Mouse (Mus musculus): ENCODE results near the gene Rbfox2.
"Not testable (repeated sequence)": the region's sequence is repeated elsewhere in the genome, so short reads cannot be mapped to it uniquely, and the experiment has no call there.

The Rbfox2 gene

DNA sequence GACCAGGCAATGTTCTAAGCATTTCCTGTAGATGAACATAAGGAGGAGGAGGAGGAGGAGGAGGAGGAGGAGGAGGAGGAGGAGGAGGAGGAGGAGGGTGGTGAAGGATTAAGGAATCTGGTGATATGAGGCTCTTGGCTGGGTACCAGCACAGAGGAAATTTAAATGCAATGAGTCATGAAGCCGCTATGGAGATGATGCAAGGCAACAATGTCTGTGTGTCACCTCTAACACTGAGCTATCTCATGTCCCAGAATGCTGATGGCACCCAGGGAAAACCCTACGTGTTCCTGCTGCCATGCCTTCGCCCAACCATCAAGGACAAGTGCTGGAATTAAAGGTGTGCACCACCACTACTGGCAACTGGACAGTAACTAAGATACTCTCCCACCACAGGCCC is 237.8 kb downstream of the Rbfox2 start:
- DNase-seq (ENCODE audit: low read depth, low spot score): no peak

DNA sequence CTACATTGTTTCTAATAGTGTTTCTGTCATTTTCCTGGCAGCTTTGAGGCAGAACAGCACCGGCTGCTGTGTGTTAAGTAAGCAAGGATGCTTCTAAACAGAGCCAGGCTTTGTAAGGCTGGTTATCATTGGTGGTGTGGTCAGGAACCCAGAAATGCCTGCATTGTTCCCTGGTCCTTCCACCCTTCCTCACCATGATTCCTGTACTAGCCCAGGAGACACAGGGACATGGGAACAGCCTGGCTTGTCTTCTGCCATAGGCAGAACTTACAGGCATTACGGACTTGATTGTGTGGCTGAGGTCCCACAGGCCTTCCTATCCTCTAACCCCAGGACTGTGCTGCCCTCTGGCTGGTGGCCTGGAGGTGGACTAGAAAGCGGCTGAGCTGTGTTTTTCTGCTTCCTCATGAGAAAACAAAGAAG is 238.4 kb downstream of the Rbfox2 start:
- DNase-seq (ENCODE audit: low read depth, low spot score): no peak

DNA sequence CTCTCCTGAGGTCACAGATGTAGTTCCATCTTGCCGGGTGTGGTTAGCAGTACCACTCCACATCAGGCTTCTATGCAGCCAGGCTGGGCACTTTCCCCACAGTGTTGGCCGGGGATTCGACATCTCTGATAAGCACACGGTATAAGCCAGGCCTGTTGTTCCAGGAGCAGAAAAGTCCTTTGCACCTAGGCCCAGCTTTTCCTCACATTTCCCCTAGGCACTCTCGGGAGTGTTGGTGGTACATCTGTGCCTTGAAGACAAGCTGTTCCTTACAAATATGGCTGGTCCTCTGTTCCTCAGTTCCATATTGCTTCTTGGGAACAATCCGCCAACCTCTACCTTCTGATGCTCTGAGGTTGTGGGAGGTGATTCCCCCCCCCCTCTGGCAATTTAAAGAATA is 240.6 kb downstream of the Rbfox2 start:
- no peak for DNase-seq (ENCODE audit: low read depth, low spot score)

DNA sequence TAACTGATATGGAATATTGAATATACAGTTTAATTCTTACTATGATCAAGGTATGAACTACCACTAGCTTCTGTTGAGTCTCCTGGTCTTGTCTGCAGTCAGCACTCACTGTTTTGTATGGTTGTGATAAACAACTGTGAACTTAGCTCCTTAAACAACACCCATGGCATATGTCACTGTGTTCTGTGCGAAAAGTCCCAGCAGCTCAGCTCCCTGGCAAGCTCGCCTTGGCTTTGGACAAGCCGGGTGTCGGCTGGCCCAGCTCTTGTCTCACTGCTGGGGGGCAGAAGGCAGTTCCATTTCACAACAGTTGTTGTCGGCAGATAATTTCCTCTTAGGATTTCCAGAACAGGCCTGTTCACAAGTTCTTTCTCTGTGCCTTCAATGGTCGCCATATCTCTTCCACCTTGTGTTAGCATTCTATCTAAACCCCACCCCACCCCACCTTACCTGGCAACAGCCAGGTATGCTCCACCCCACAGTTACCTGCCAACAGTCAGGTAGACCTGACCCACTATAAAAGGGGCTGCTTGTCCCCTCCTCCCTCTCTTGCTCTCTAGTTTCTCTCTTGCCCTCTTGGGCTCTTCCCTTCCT is 241.4 kb downstream of the Rbfox2 start:
- DNase-seq (ENCODE audit: low read depth, low spot score): no peak

DNA sequence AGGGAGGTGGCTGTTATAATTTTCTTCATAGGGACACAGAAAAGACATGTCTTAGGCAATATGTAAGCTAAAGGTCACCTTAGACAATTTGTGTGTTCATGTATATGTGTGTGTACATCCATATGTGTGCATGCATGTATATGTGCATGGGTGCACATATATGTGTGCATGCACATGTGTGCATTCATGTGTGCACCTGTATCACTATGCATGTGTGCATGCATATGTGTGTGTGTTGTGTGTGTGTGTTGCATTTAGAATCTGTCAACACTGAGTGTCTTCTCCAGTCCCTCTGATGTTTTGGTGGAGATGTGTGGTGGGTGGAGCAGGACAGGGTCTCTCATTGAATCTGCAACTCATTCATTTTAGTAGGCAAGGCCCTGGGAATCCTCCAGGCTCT is 244.1 kb downstream of the Rbfox2 start:
- no peak for DNase-seq (ENCODE audit: low read depth, low spot score)

DNA sequence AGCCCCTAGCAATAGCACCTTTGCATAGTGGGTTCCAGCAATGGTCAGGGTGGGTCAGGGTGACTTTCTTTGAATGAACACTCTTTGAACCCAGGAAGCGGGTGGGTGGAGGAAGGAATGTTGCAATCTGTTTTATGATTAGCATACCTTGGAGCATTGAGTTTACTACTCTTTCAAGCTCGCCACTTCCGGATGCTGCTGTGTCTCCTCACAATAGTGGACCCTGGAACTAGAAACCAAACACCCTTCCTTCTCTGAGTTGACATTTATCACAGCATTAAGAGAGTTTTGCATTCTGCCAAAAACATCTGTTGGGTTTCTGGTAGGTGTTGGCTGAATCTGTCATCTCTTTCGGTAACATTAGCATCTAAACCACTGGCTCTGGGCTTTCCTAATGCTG is 247.4 kb downstream of the Rbfox2 start:
- not testable (repeated sequence) for DNase-seq (ENCODE audit: low read depth, low spot score)

DNA sequence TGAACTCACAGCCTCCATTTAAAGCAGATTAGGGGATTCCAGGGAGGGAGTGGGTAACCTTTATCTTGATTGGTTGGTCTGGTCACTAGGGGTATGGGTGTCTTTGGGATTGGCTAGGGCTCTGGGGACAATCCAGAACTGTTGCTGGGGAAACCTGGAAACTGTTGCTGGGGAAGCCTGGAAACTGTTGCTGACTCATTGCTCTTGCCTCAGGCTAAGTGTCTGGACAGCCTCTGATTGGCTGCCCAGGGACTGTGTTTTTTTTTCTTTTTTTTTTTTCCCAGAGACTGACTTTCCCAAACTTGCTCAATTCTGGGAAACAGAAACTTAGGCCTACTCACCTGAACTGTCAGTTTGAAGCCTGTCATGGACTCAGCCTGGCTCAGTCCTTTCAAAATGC is 248.2 kb downstream of the Rbfox2 start:
- no peak for DNase-seq (ENCODE audit: low read depth, low spot score)

DNA sequence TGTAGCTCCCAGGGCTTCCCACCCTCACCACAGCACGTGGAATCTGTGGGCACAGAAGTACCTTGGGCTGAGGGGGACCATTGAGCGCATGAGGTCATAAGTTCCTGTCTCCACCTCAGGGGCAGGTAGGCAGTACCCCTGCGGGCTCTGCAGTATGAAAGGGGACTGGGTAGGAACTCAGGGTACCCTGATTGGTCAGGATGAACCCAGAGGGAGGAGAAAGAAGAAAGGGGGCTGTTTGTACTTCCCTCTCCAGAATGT is 250.1 kb downstream of the Rbfox2 start:
- no peak for DNase-seq (ENCODE audit: low read depth, low spot score)

DNA sequence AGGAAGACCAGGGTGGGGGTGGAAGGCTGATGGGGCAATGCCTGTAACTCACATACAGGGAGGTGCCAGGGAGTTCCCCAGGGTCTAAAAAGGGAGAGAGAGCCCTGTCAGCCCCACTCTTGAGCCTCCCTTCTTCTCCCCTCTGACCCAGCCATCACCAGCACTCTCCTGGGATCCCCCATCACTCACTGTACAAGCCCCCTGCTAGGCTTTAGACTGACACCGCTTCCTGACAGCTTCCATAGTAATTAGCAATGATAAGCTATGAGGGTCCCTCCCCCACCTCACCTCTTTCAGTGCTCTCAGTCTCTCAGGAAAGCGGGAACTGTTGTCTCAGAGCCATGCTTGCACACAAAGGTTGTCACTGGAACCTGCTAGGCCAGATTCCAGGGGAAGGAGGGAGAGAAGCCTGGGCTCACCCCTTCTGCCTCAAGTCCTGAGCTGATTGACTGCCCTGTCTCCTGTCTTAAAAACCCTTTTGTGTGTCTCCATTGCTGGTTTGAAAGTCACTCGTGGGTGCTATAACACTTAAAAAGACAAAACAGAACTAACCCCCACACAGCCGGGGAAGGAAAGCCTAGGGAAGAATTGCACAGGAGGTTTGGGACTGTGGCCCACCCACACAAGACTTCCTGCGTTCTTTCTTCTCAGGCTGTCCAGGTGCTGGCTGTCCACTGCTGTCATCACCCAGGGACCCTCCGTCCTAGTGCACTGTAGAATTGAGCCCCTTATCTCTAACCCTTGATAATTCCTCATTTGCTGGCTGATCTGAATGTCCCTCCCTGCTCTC is 250.6 kb downstream of the Rbfox2 start:
- DNase-seq (ENCODE audit: low read depth, low spot score): no peak

DNA sequence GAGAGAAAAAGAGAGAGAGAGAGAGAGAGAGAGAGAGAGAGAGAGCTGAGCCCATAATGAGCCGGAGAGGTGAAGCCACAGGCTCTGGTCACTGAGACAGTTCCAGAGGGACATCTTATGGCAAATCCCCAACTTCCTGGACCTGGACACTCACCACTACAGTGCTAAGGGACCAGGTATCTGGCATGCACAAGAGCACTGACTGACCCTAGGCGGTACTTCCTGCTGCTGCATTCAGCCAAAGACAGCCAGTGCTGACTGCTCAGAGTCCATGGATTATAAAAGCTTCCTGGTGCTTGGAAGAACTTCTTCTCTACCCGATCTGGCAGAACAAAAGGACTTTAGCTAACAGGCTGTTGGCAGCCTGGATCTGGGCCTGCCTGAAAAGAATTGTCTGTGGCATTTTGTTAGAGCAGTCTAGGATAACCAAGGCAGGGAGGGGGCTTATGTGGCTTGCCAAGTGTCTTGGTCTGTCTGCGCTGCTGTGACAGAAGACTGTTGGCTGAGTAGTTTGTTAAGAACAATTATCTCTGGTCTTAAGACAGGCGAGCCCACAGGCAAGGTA is 252.1 kb downstream of the Rbfox2 start:
- no peak for DNase-seq (ENCODE audit: low read depth, low spot score)

DNA sequence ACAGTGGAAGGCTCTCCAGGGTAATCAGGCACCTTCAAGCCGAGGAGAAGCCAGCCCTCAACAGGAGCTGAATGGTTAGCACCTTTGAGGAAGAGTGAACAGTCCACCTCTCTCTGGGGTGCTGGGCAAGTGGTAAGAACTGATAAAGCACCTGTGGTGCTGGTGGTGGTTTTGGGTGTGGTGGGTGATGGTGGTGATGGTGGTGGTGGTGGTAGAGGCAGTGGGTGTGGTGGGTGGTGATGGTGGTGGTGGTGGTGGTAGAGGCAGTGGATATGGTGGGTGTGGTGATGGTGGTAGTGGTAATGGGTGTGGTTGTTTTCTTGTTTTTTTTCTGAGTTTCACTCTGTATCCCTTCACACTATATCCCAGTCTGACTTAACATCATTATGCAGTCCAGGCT is 253.8 kb downstream of the Rbfox2 start:
- no peak for DNase-seq (ENCODE audit: low read depth, low spot score)

DNA sequence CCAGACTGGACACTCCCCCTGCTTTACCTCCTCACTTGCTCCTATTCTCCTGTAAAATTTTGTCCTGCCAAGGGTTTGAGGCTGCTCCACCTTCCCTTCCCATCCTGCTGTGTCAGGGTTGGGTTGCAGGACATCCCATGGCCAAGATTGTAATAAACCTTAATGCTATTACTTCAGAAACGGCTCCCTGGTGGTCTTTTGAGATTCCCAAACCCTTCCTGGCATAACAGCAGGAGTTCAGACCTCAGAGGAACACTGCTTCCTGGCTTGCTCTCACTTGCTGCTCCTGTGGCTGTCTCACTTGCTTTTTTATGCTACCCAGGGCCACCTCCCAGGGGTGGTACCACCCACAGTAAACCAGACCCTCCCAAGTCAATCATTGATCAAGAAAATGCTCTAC is 254.6 kb downstream of the Rbfox2 start:
- DNase-seq (ENCODE audit: low read depth, low spot score): no peak

DNA sequence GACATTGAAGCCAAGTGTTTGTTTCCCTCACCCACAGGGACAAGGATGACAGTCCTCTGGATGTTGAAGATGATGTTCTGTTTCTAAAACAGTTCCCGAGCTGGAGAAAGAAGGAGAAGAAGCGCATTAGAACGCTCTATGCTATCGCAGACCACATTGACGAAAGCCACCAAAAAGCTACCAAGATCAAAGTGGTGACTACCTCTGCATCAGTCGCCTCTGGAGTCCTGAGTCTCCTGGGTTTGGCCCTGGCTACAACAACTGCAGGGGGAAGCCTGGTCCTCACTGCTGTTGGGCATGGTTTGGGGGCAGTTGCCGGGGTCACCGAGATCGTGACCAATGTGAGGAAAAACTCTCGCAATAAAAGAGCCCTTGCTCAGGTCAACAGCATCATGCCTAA is 256.2 kb downstream of the Rbfox2 start, which contains the start of gene Mb:
Gene Mb, minus strand, starts transcription at position 101 of the 400 bp plus-strand sequence.
- no peak for DNase-seq (ENCODE audit: low read depth, low spot score)

DNA sequence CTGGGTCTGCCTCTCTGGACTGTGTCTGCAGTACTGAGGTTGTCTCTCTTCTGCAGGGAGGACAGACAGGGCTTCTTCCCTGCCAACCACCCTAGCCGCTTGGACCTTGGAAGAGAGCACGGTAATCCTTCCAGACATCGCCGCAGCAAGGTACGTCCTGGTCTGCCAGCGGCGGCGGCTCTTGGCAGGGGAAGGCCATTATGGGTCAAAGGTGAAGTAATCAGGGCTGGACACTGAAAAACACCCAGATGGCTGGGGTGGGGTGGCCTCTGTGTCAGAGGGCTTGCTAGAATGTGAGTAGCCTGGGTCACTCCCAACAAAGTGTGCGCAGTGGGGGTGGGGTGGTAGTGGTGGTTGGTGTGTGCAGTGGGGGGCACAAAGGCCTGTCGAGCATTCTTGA is 261.2 kb downstream of the Rbfox2 start:
- DNase-seq (ENCODE audit: low read depth, low spot score): no peak

DNA sequence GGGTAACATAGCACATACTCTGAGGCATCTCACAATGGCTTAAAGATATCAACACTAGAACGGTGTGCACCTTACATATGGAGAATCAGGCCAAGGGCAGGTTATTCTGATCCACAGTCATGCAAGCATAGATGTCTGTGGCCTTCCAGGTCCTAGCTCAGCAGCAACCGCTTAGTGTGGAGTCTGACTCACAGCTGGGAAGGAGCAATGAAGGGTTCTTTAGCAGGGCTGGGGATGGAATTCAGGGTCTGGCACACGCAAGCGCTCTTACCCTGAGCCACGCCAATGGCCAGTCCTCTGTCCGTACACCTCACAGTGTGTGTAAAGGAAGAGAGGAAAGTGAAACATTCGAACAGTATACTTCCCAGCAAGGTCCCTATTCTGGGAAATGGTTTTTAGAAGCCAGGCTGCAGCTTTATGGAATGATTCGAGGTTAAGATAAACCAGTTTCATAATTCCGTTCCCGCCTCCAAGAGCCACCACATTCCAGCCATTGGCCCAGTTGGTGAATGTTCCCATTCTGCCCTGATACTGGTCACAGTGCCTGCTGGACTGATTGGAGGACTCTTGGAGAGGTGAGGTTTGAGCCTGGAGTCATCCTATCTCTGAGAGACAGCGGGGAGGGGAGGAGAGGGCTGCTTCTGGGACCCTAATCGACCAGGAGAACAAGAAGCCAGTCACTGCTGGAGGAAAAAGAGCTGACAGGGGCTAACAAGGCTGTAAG is 262.0 kb downstream of the Rbfox2 start, which contains the start of gene Apol6:
Gene Apol6, plus strand, starts transcription at position 133 of the 724 bp plus-strand sequence.
- DNase-seq (ENCODE audit: low read depth, low spot score): no peak

DNA sequence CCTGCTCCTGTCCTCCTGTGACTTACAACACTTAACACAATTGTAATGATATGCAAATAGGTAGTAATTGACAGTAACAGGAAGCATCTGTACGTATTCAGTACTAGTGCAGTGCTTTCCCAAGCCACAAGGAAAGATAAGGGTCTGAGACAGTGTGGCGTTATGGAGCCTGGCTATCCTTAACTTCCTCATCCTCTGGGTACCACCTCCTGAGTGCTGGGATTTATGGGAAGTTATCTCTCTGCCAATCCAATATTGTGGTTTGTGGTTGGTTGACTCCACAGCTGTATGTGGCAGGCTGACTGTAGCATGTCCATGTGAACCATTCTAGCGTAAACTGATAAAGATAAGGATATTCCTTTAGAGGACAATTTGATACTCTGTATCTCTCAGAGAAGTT is 266.0 kb downstream of the Rbfox2 start:
- no peak for DNase-seq (ENCODE audit: low read depth, low spot score)

DNA sequence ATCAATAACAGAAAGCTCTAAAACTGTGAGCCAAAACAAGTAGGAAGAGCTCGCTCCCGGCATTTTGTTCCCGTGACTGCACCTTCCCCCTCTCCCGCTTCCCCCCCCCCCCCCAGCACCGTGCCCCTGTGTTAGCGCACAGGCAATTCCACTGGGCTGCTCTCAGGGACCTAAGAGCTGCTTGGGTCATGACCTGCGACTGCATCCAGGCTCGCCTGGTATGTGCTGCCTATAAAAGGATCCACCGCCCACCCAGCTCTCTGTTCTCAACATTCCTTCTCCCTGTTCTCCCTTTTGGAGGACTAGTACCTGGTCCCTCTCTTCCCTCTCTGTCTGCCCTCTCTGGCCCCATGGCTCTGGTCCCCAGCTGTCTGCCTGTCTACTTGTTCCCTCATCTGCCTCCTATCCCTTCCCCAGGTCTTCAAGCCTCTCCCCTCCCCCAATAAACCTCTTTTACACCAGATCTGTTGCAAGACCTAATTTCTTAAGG is 267.5 kb downstream of the Rbfox2 start:
- DNase-seq (ENCODE audit: low read depth, low spot score): no peak

DNA sequence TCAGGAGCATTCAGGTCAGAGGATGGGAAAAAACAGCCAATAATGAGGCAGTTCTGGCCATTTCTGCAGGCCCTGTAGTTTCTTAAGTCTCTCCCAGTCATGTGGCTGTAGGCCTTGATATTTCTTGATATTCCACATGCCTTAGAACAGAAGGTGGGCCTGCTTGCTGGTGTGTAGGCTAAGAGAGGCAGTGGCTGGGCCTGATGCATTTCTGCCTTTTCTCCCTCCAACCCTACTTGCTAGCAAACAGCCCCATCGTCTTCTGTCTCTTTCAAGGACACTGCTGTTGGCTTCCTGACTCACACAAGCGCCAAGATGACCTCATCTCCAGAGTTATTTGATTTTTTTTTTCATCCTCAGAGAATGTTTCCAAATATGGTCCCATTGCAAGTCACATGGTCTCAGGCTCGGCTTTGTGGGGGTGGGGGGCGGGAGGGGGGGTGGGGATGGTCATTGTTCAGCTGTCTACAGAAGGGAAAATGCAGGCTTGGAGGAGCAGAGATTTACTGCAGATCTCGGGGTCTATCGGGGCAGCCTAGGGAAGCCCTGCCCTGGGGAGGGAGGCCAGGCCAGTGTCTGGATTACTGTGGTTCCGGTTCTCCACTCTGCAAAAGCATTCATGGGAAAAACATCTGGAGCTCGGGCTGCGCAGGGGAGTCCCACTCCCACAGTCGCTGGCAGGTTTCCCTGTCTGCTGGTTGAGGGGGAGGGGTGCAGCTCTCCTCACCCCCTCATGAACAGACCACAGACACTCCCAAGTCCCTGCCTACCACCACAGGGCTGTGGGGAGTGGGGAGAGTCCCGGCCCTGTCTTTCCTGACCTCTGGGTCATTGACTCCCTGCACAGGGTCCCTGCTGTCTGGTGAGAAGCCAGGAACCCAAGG is 269.3 kb downstream of the Rbfox2 start:
- no peak for DNase-seq (ENCODE audit: low read depth, low spot score)

DNA sequence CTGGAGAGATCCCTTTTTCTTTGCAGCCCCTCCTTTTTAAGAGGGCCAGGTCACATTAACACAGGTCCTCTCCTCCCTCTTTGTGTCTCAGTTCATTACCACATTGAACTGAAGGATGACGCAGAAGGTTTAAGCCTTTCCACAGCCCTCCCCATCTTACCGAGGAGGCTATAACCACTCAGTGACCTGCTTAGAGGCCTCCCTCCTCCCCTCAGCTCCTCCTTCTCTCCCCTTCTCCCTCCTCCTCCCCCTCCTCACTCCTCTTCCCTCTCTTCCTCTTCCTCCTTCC is 269.9 kb downstream of the Rbfox2 start:
- no peak for DNase-seq (ENCODE audit: low read depth, low spot score)

DNA sequence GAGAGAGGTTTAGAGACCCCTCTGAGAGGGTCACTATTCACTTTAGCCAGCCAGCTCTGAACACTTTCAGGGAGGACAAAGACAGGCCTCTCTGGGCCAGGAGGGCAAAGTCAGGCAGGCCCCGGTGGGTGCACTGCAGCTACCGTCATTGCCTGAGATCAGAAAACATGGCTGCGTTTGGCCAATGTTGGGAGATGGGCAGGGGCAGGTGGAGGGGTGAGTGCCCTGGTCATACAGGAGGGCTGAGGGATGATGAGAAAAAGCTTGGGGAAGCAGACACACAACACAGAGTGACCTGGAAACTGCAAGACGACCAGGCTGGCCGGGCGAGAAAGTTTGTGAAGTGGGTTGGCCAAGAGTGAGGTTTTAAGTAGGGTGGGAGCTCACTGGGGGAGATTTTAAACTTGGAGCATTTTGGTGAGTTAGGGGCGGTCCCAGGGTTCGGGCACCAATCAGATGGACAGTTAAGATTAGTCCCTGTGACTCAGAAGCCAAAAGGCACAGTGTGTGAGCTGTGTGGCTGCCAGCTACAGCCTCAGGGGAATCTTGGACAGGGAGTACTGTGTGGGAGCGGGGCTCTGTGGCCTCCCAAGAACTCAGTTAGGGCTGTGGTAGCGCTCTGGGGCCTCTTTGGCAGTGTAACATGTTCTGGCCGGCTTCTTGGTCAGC is 270.4 kb downstream of the Rbfox2 start:
- no peak for DNase-seq (ENCODE audit: low read depth, low spot score)

DNA sequence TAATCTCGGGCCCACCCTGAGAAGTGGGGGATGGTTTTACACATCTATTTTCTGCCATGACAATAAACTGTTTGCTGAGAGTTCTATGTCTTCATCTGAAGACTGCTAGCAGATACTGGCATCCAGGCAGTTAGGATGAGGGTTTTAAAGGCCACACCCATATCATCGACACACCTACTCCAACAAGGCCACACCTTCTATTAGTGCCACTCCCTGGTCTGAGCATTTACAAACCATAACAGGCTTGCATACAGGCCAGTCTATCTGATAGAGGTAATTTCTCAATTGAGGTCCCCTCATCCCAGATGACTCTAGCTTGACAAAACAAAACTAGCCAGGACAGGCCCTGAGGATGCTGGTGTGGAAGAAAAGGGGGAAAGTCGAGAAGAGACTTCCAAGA is 271.2 kb downstream of the Rbfox2 start:
- DNase-seq (ENCODE audit: low read depth, low spot score): no peak
